Mouse (Mus musculus) MEL (cell line): ENCODE results near the gene H2-Ke6.

Experiments used
- MAZ ChIP-seq: IDR thresholded peaks from 2 replicates; pipeline ENCODE4 v1.6.1; 2012; ENCODE audit warnings: low read depth, mild to moderate bottlenecking, inconsistent platforms, low read length, improper control_type of control experiment
- POLR2A ChIP-seq, 2 experiments: IDR thresholded peaks; 2 replicates each; pipeline ENCODE4 v1.6.1; 2011 to 2012; ENCODE audit warnings: low read length in 2 of 2, mild to moderate bottlenecking in 2 of 2, control low read depth in 1 of 2, improper control_type of control experiment in 1 of 2, low read depth in 1 of 2, moderate library complexity in 1 of 2; ENCODE audit not compliant: control insufficient read depth in 1 of 2, insufficient read depth in 1 of 2, poor library complexity in 1 of 2
- TCF12 ChIP-seq: IDR thresholded peaks from 2 replicates; pipeline ENCODE4 v1.6.1; 2014; ENCODE audit warnings: low read depth, mild to moderate bottlenecking, inconsistent platforms, low read length, improper control_type of control experiment, moderate library complexity
- ZNF384 ChIP-seq: IDR thresholded peaks from 2 replicates; pipeline ENCODE4 v1.6.1; 2012; ENCODE audit warnings: low read depth, mild to moderate bottlenecking, inconsistent platforms, low read length, improper control_type of control experiment

DNA sequence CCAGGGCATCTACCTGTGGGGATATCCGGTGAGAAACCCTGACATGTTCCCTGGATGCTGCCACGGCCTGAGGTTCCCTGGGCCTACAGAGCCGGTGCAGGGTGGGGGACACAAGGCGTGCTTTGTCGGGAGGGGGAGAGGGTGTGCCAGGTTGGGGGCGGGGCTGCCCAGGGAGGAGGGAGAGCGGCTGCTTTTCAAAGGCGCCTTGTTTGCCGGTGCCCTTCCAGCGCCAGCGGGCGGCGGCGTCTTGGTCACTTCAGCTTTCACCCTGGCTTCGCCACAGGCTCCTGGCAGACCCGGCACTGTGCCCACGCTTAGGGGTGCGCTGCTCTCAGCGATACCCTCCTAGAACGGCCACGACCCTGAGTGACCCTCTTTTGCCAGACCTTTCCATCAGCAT lies 10.6 kb upstream of the H2-Ke6 start:
- TF ChIP-seq TCF12 (no peak), ZNF384 (no peak), MAZ (no peak), POLR2A (IDR thresholded peaks at IDR 0.05; ENCODE audit: control insufficient read depth in 1 of 2, insufficient read depth in 1 of 2, low read depth in 1 of 2, low read length in 2 of 2, poor library complexity in 1 of 2) (no peak)
